Mouse (Mus musculus) neutrophil, adult 5-6 weeks (primary cell): Measurements from ENCODE around the gene B3galt4. TPM values are rescaled to one million over a fixed set of nuclear protein-coding genes. Genes with fewer than 3 reads are reported as not detected.
"Not testable (repeated sequence)": the region's sequence is repeated elsewhere in the genome, so short reads cannot be mapped to it uniquely, and the experiment has no call there.

Experiments
- ATAC-seq: fragments of 151-379, 151-347 bp; 2 replicates; pipeline ENCODE4 v1.8.0; 2017; ENCODE audit warnings: mild to moderate bottlenecking, moderate TSS enrichment; ENCODE audit not compliant: insufficient number of reproducible peaks, poor library complexity, low FRiP score, severe bottlenecking; ENCODE audit errors: extremely low read depth
- total RNA-seq: library from RNA; stranded (forward); fragments of 200-1000 nt; gene quantifications from 2 replicates; pipeline ENCODE4 v1.2.3, GENCODE M21; 2017

B3galt4 gene
- total RNA-seq, 1 experiment from 2014 or later = 7.1 TPM

DNA sequence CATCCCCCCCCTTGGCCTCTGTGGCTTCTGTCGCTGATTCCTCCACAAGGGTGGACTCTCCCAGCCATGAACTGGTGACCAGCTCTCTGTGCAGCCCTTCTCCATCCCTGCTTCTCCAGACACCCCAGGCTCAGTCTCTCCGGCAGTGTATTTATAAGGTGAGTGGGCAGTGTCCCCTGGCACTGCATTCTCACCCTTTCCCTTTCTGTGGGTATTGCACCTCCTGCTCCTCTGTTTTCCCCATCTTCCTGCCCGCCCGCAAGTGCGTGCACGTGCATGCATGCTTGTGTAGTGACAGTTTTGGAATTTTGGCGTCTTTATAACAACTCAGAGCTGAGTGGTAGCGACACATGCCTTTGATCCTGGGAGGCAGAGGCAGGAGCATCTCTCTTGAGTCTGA, 37.4 kb downstream of the B3galt4 start:
- ATAC-seq = no peak

DNA sequence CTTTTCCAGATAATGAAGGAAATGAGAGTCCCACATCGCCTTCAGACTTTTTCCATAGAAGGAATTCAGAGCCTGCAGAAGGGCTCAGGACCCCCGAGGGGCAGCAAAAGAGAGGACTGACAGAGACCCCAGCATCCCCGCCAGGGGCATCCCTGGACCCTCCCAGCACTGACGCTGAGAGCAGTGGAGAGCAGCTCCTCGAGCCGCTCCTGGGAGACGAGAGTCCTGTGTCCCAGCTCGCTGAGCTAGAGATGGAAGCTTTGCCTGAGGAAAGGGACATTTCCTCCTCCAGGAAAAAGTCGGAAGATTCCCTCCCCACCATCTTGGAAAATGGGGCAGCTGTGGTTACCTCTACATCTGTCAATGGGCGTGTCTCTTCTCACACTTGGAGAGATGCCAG, 38.0 kb downstream of the B3galt4 start:
- ATAC-seq = no peak

DNA sequence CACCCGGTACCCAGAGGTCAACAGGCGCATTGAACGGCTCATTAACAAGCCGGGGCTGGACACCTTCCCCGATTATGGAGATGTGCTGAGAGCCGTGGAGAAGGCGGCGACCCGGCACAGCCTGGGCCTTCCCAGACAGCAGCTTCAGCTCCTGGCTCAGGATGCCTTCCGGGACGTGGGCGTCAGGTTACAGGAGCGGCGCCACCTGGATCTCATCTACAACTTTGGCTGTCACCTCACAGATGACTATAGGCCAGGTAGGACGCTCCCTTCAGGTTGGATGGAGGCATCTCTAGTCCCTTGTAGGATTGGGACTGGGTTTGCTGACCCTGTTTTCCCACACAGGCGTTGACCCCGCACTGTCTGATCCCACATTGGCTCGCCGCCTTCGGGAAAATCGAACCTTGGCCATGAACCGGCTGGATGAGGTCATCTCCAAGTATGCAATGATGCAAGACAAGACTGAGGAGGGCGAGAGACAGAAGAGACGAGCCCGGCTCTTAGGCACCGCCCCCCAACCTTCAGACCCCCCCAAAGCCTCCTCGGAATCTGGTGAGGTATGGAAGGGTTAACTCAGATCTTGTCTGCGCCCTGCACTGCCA, 39.4 kb downstream of the B3galt4 start:
- ATAC-seq = no peak

DNA sequence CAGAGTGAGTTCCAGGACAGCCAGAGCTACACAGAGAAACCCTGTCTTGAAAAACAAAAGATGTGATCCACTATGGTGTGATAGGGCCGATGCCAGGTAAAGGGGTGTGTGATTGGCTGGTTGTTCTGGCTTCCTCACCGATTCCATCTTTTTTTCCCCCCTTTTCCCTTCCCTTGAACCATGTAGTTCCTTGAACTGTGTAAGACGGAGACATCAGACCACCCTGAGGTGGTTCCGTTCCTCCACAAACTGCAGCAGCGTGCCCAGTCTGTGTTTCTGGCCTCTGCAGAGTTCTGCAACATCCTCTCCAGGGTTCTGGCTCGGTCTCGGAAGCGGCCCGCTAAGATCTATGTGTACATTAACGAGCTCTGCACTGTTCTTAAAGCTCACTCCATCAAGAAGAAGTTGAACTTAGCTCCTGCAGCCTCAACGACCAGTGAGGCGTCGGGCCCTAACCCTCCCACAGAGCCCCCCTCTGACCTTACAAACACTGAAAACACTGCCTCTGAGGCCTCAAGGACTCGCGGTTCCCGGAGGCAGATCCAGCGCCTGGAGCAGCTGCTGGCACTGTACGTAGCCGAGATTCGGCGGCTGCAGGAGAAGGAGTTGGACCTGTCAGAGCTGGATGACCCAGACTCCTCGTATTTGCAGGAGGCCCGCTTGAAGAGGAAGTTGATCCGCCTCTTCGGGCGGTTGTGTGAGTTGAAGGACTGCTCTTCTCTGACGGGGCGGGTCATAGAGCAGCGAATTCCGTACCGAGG, 40.1 kb downstream of the B3galt4 start:
- ATAC-seq = no peak

DNA sequence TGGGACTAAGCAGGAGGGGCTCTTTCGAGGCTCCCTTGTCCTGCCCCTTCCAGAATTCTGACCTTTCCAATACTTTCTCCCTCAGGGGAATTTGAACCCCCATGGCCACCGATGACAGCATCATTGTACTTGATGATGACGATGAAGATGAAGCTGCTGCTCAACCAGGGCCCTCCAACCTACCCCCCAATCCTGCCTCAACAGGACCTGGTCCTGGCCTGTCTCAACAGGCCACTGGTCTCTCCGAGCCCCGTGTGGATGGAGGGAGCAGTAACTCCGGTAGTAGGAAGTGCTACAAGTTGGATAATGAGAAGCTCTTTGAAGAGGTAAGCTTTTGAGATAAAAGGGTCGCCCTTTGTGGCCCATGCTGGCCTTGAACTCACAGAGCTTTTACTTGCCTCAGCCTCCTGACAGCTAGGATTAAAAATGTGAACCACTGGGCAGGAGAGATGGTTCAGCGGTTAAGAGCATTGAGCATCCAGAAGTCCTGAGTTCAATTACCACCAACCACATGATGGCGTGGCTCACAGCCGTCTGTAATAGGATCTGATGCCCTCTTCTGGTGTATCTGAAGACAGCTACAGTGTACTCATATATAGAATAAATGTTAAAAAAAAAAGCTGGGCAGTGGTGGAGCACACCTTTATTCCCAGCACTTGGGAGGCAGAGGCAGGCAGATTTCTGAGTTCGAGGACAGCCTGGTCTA, 40.8 kb downstream of the B3galt4 start:
- no peak for ATAC-seq

- ATAC-seq = no peak
Measured at GRCm38 (mm10) chr17:33909869-33910250, 41.4 kb downstream of the B3galt4 start.

GRCm38 (mm10) chr17:33909077-33909868, 42.0 kb downstream of the B3galt4 start, which contains the start of gene Daxx:
TSS of gene Daxx (plus strand) at chr17:33909414.
- peak; percentile 88 for ATAC-seq

DNA sequence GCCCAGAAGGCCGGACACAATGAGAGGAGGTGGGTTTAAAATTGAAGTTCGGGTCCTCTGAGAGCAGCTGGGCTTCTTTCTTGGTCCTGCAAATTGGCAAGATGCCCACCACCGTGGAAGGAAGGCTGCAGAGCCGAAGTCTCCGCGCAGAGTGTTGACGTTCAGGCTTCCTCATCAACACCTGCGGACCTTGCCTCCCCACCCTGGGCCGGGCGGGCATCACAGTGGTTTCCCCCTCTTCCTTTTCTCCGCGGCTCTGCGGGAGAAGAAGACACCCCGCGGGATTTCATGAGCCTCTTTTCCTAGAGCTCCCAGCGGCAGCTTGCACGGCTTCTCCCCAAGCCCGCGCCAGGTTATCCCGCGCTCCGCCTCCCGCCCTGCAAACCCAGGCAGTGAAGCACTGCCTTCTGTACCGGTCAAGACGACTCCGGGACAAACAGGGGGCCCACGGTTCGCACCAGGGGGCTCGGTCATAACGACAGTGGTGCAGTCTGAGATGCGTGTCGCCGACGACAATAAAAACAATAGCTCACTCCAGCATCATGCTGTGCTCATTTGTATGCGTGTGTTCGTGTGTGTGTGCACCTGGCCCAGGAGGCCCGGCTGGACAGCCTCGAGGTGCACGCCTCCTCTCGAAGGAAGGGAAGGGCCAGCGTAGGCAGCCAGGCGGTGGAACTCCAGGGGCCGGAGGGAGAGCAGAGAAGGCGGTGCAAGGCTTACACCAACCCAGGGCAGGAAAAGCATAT, 42.8 kb downstream of the B3galt4 start:
- peak; percentile 4; the same call in 1 of the 2 replicates for ATAC-seq

DNA sequence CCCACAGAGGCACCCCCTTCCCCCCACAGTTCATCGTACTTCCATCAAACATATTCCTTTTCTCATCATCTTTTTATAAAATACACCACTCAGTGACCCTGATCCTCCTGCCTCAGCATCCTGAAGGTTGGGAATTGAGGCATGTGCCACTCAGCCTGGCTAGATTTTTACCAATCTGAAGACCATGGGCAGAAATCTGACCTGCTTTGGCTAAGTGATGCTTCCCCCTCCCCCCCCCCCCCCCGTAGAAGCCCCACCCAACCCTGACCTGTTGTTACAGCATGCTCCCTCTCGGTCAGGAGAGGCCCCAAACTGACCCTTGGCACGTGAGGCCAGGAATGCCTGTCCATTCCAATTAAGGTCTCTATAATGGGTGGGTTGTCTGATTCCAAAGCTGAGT, 46.5 kb downstream of the B3galt4 start, which contains the start of gene Platr17:
Gene Platr17 (plus strand): TSS at position 301 of the 400 bp plus-strand sequence.
- not testable (repeated sequence) for ATAC-seq

- ATAC-seq = not testable (repeated sequence)
Measured at GRCm38 (mm10) chr17:33903911-33904651, 47.2 kb downstream of the B3galt4 start.

DNA sequence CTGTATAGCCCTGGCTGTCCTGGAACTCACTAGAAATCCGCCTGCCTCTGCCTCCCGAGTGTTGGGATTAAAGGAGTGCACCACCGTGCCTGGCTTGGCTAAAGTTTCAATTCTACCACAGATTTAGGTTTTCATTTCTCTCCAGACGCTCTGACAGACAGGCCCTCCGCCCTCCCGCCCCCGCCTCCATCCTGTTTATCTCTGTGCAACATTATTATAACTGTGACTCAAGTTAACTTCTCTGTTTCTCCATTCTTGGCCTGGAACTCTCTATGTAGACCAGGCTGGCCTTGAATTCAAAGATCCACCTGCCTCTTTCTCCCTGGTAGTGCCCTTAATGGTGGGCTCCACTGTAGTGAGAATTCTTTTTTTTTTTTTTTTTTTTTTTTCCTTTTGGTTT, 48.8 kb downstream of the B3galt4 start:
- ATAC-seq = no peak

DNA sequence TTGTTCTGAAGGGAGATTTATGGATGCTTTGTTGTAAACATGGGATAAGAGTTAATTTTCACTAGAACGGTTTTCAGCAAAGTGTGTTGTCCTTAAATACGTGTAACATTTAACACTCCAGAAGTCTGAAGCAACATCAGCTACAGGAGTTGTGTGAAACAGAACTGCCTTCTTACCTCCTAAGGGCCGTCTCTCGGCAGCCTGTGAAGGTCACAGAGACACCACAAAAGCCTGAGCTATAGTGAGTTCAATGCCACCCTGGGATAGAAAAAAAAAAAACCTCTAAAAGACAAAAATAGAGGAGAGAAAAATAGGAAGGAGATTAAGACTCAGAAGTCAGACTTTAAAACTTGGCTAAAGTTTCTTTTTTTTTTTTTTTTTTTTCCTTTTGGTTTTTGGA, 49.2 kb downstream of the B3galt4 start:
- ATAC-seq = no peak

DNA sequence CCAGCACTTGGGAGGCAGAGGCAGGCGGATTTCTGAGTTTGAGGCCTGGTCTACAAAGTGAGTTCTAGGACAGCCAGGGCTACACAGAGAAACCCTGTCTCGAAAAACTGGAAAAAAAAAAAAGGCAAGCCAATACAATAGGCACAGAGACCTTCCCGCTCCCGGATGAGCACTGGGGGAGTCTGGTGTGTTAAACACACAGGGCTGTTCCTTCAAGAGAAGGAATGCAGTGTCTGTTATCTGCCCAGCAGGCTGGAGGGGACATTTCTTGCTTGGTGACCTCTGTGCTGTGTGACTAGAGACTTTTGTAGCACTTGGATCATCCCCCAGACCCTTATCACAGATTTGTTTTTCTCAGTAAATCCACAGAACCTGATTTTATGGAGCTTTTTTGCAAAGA, 49.6 kb downstream of the B3galt4 start:
- no peak for ATAC-seq

DNA sequence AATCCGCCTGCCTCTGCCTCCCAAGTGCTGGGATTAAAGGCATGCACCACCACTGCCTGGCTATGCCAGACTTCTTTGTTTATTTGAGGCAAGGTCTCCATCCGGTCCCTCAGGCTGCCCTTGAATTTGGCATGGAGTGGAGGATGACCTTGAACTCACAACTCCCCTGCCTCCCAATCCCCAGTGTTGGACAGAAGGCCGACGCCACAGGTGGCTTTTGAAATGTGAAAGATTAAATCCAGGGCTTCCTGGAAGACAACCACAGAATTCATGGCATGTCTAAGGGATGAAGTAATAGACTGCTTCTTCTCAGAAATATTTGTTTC, 50.3 kb downstream of the B3galt4 start:
- no peak for ATAC-seq

DNA sequence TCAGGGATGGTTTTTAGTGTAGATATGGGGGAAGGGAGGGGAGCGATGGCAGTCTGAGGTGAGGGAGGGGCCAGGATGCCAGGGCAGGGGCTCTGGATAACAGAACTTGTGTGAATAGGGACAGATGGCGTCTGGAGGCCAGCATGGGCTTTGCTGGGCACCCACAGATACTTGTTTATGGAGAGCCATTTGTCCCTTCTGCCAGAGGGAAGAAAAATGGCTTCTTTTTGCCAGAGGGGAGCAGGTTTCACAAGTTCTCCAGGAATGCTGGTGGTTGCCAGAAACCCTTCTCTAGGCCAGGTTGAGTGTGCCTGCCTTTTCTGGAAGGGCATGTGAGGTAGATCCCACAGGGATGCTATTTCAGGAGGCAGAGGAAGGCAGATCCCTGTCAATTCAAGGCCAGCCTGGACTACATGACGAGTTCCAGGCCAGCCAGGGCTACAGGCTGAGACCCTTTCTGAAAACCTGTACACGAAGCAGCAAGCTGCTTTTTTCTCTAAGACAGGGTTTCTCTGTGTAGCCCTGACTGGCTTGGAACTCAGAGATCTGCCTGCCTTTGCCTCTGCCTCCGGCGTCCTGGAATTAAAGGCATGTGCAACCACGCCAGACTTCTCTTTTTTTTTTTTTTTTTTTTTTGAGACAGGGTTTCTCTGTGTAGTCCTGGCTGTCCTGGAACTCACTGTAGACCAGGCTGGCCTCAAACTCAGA, 50.9 kb downstream of the B3galt4 start:
- ATAC-seq = no peak
